Mouse (Mus musculus): ENCODE measurements around the gene Pgam2. TPM values are rescaled to one million over a fixed set of nuclear protein-coding genes. Genes with fewer than 3 reads are reported as not detected.

The Pgam2 gene
- polyA plus RNA-seq, 1 experiment from 2014 or later = 14.4 TPM

GRCm38 (mm10) chr11:5789071-5789753 is 14.3 kb downstream of the Pgam2 start:
- 0 out of 2 replicates have a peak, but pooled peaks have one; percentile 1 for ATAC-seq (ENCODE audit: low FRiP score)
- 76% methylated on average over 6 of the region's 6 CpGs for WGBS
- Histone ChIP-seq H3K9ac (replicated peaks) (peak overlapping the region; percentile 84), H3K4me2 (peak overlapping the region; percentile 93), H3K27ac (replicated peaks) (peak overlapping the region; percentile 93), H3K4me1 (peaks cover 26% of the 10 kb centered on the region), H3K4me3 (replicated peaks) (peak overlapping the region; percentile 94), H3K27me3 (replicated peaks) (no peaks in the 10 kb centered on the region), H3K9me3 (replicated peaks) (no peaks in the 10 kb centered on the region), H3K36me3 (peaks cover 26% of the 10 kb centered on the region)

- H3K27me3 ChIP-seq (replicated peaks) = no peaks in the 10 kb centered on the region
- H3K9ac ChIP-seq (replicated peaks) = peak within 1 kb of the TSS; percentile 84
- H3K4me1 ChIP-seq = peaks cover 26% of the 10 kb centered on the region
- peak within 1 kb of the TSS; percentile 94 for H3K4me3 ChIP-seq (replicated peaks)
- H3K27ac ChIP-seq (replicated peaks) = peak within 1 kb of the TSS; percentile 93
- under 1% methylated on average over 74 of the region's 74 CpGs for WGBS
- peaks cover 20% of the 10 kb centered on the region for H3K36me3 ChIP-seq
- peak within 1 kb of the TSS; percentile 93 for H3K4me2 ChIP-seq
- peak; percentile 96 for ATAC-seq (ENCODE audit: low FRiP score)
- no peaks in the 10 kb centered on the region for H3K9me3 ChIP-seq (replicated peaks)
Measured at GRCm38 (mm10) chr11:5788056-5789014, 15.2 kb downstream of the Pgam2 start, which contains the start of gene Dbnl. Dbnl (plus strand) TSS chr11:5788488.

DNA sequence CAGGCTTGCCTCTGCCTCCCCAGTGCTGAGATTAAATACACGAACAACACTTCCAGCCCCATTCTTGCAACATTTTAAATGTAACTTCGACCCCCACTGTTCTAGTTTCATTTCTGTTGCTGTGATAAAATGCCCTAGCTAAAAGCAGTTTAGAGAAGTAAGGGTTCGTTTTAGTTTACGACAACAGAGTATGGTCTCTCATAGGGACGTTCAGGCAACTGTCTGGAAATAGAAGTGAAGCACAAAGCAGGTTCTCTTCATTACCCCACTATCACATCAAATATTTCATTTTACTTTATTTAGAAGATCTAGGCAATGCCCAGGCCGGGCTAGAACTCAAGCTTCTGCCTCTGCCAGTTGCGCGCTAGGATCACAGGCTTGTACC is 15.9 kb downstream of the Pgam2 start:
- Histone ChIP-seq H3K4me3 (replicated peaks) (peak overlapping the region; percentile 94), H3K36me3 (peaks cover 16% of the 10 kb centered on the region), H3K4me1 (peaks cover 26% of the 10 kb centered on the region), H3K4me2 (peak overlapping the region; percentile 93), H3K9ac (replicated peaks) (peak overlapping the region; percentile 84), H3K27ac (replicated peaks) (peak overlapping the region; percentile 93), H3K9me3 (replicated peaks) (no peaks in the 10 kb centered on the region), H3K27me3 (replicated peaks) (no peaks in the 10 kb centered on the region)
- no peak for ATAC-seq (ENCODE audit: low FRiP score)
- 41% methylated on average over 8 of the region's 8 CpGs for WGBS

GRCm38 (mm10) chr11:5785732-5786131 is 17.8 kb downstream of the Pgam2 start:
- H3K27ac ChIP-seq (replicated peaks) = no peak overlapping the region
- peaks cover 26% of the 10 kb centered on the region for H3K4me1 ChIP-seq
- no peak overlapping the region for H3K9ac ChIP-seq (replicated peaks)
- H3K4me2 ChIP-seq = no peak overlapping the region
- H3K4me3 ChIP-seq (replicated peaks) = no peak overlapping the region
- peaks cover 9% of the 10 kb centered on the region for H3K36me3 ChIP-seq
- no peaks in the 10 kb centered on the region for H3K9me3 ChIP-seq (replicated peaks)
- no peaks in the 10 kb centered on the region for H3K27me3 ChIP-seq (replicated peaks)
- ATAC-seq (ENCODE audit: low FRiP score) = no peak

DNA sequence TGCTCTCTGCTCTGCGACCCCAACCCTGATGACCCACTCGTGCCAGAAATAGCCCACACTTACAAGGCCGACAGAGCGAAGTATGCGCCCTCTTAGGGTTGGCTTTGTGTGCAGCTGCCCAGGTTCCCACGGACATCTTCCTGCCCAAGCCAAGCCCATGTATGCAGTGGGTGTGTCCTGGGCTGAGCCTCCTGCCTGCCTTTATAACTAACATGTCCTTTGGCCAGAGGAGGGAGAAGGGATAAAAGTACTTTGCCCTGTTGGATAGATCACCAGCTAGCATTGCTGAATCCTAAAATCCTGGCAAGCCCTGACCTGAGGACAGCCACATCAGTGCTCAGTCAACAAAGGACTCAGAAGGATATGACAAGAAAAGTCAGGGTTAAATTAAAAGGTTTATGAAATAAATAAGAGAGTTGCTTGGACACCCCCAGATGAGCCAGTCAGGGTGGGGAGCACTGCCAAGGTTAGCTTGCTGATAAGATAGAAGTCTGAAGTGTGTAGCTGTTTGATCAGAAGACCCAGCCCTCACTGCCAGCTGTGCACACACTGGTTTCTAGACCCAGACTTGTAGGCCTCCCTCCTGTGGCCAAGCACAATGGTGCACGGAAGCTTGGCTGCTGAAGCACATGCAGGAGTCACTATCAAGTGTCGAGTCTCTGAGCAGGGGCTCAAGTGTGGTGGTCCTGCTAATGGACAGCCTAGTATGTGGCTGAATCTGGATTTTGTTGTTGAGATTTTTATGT is 21.2 kb downstream of the Pgam2 start:
- peaks cover 9% of the 10 kb centered on the region for H3K36me3 ChIP-seq
- peaks cover 6% of the 10 kb centered on the region for H3K4me1 ChIP-seq
- H3K9ac ChIP-seq (replicated peaks) = no peak overlapping the region
- H3K4me2 ChIP-seq = no peak overlapping the region
- ATAC-seq (ENCODE audit: low FRiP score) = no peak
- no peak overlapping the region for H3K27ac ChIP-seq (replicated peaks)
- no peaks in the 10 kb centered on the region for H3K9me3 ChIP-seq (replicated peaks)
- no peaks in the 10 kb centered on the region for H3K27me3 ChIP-seq (replicated peaks)
- no peak overlapping the region for H3K4me3 ChIP-seq (replicated peaks)
- WGBS = 83% methylated on average over 8 of the region's 8 CpGs

GRCm38 (mm10) chr11:5780035-5780499 is 23.5 kb downstream of the Pgam2 start:
- H3K9ac ChIP-seq (replicated peaks) = no peak overlapping the region
- no peak overlapping the region for H3K27ac ChIP-seq (replicated peaks)
- peaks cover 9% of the 10 kb centered on the region for H3K36me3 ChIP-seq
- no peak overlapping the region for H3K4me3 ChIP-seq (replicated peaks)
- H3K27me3 ChIP-seq (replicated peaks) = no peaks in the 10 kb centered on the region
- H3K4me2 ChIP-seq = no peak overlapping the region
- 93% methylated on average over 6 of the region's 6 CpGs for WGBS
- ATAC-seq (ENCODE audit: low FRiP score) = no peak
- no peaks in the 10 kb centered on the region for H3K4me1 ChIP-seq
- no peaks in the 10 kb centered on the region for H3K9me3 ChIP-seq (replicated peaks)

- no peak overlapping the region for H3K4me2 ChIP-seq
- no peaks in the 10 kb centered on the region for H3K4me1 ChIP-seq
- H3K27ac ChIP-seq (replicated peaks) = no peak overlapping the region
- 71% methylated on average over 2 of the region's 2 CpGs for WGBS
- peaks cover 6% of the 10 kb centered on the region for H3K36me3 ChIP-seq
- H3K9ac ChIP-seq (replicated peaks) = no peak overlapping the region
- no peaks in the 10 kb centered on the region for H3K9me3 ChIP-seq (replicated peaks)
- no peak for ATAC-seq (ENCODE audit: low FRiP score)
- H3K4me3 ChIP-seq (replicated peaks) = no peak overlapping the region
- H3K27me3 ChIP-seq (replicated peaks) = no peaks in the 10 kb centered on the region
Measured at GRCm38 (mm10) chr11:5778481-5778880, 25.1 kb downstream of the Pgam2 start.

GRCm38 (mm10) chr11:5766019-5766418 is 37.5 kb downstream of the Pgam2 start:
- Histone ChIP-seq H3K9me3 (replicated peaks) (no peaks in the 10 kb centered on the region), H3K4me3 (replicated peaks) (no peak overlapping the region), H3K9ac (replicated peaks) (no peak overlapping the region), H3K4me2 (no peak overlapping the region), H3K27me3 (replicated peaks) (no peaks in the 10 kb centered on the region), H3K4me1 (peaks cover 7% of the 10 kb centered on the region), H3K36me3 (peaks cover 20% of the 10 kb centered on the region), H3K27ac (replicated peaks) (no peak overlapping the region)
- ATAC-seq (ENCODE audit: low FRiP score) = no peak
- 89% methylated on average over 6 of the region's 6 CpGs for WGBS

- WGBS = 12% methylated on average over 6 of the region's 6 CpGs
- peak; percentile 49; the same call in 1 of the 2 replicates for ATAC-seq (ENCODE audit: low FRiP score)
- Histone ChIP-seq H3K27me3 (replicated peaks) (no peaks in the 10 kb centered on the region), H3K4me3 (replicated peaks) (peak overlapping the region; percentile 85), H3K9me3 (replicated peaks) (no peaks in the 10 kb centered on the region), H3K27ac (replicated peaks) (peak overlapping the region; percentile 97), H3K4me1 (peaks cover 17% of the 10 kb centered on the region), H3K36me3 (no peaks in the 10 kb centered on the region), H3K4me2 (peak overlapping the region; percentile 65), H3K9ac (replicated peaks) (peak overlapping the region; percentile 91)
Measured at GRCm38 (mm10) chr11:5762633-5762982, 40.9 kb downstream of the Pgam2 start.

DNA sequence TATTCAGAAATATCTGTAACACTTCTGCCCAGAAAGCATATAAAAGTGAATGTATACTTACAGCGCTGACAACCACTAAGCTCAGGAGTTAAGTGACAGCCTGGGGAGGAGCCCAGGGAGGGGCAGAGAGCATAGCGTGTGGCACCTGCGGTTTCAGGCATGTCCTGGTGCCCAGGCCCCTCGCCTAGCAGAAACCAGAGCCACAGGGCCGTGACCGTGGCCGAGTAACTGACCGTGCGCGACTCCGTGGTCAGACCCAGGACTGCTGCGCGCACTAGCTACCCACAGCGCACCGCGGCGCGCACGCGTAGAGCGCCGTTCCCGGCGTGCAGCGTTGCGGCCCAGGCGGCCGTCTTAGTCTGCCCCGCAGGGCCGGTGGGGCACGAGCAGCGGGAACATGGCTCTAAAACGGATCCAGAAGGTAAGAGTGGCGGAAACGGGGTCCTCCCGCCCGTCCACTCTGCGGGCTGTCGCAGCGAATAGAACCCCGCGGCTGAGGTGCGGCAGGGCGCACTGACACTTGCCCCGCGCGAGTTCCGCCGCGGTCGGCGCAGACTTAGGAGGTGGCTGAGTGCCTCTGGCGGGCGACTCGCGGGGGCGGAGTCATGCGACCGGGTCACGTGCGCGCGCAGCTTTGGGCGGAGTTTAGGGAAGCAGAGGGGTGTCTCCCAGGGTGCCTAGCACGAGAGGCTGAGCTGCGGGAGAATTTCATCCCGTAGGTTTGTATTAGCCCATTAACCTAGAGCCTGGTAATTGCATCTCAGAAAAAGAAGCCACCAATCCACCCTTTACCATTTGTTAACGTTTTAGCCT is 41.5 kb downstream of the Pgam2 start, which contains the start of gene Urgcp:
TSS of gene Urgcp (minus strand) at position 557 of the 813 bp plus-strand sequence.
- WGBS = under 1% methylated on average over 68 of the region's 68 CpGs
- peak within 1 kb of the TSS; percentile 91 for H3K9ac ChIP-seq (replicated peaks)

More for the DNA sequence above, 41.5 kb downstream of the Pgam2 start, which contains the start of gene Urgcp:
- Histone ChIP-seq H3K4me2 (peak within 1 kb of the TSS; percentile 65), H3K4me3 (replicated peaks) (peak within 1 kb of the TSS; percentile 85), H3K9me3 (replicated peaks) (no peaks in the 10 kb centered on the region), H3K27ac (replicated peaks) (peak within 1 kb of the TSS; percentile 97), H3K36me3 (0 out of 2 replicates have a peak, but pooled peaks cover 3% of the 10 kb centered on the region), H3K27me3 (replicated peaks) (no peaks in the 10 kb centered on the region), H3K4me1 (peaks cover 17% of the 10 kb centered on the region)
- peak; percentile 98 for ATAC-seq (ENCODE audit: low FRiP score)

Measured in neural tube, embryonic 15.5 days (tissue).